Mouse (Mus musculus) ES-E14 (cell line): ENCODE data around the gene Nanos2. TPM values are rescaled to one million over a fixed set of nuclear protein-coding genes. Genes with fewer than 3 reads are reported as not detected.

Experiments used
- DNase-seq: peaks from one replicate; pipeline ENCODE4 v3.0.0-alpha.2; 2013; ENCODE audit warnings: low read depth, low spot score
- H3K27ac ChIP-seq: 2 replicates; pipeline ENCODE4 v1.5.1; 2012; ENCODE audit warnings: low read depth, mild to moderate bottlenecking, low read length, moderate library complexity, mixed read lengths; ENCODE audit not compliant: poor library complexity, insufficient read depth, severe bottlenecking
- H3K36me3 ChIP-seq: 2 replicates; pipeline ENCODE4 v1.6.1; 2012; ENCODE audit warnings: mild to moderate bottlenecking, low read length, moderate library complexity, mixed read lengths; ENCODE audit not compliant: control insufficient read depth, poor library complexity, insufficient read depth, severe bottlenecking
- H3K4me1 ChIP-seq, 2 experiments: fragments of 150-350 bp in 1 of 2; sonication (generic) in 1 of 2; 2 replicates each; pipeline ENCODE4 v1.6.1; 2012; ENCODE audit warnings: low read length in 2 of 2, mild to moderate bottlenecking in 1 of 2, mixed read lengths in 1 of 2; ENCODE audit not compliant: control insufficient read depth in 2 of 2, insufficient read depth in 2 of 2, poor library complexity in 1 of 2
- H3K4me3 ChIP-seq, 2 experiments: fragments of 150-350 bp in 1 of 2; sonication (generic) in 1 of 2; 2 replicates each; pipeline ENCODE4 v1.5.1; 2012; ENCODE audit warnings: low read length in 2 of 2, low read depth in 1 of 2, mild to moderate bottlenecking in 1 of 2, mixed read lengths in 1 of 2; ENCODE audit not compliant: insufficient read depth in 1 of 2, poor library complexity in 1 of 2, severe bottlenecking in 1 of 2
- H3K9ac ChIP-seq: 2 replicates; pipeline ENCODE4 v1.6.1; 2012; ENCODE audit warnings: low read depth, mild to moderate bottlenecking, low read length, mixed read lengths; ENCODE audit not compliant: poor library complexity, insufficient read depth, severe bottlenecking
- H3K9me3 ChIP-seq: fragments of 150-350 bp; sonication (generic); 2 replicates; pipeline ENCODE4 v1.6.1; 2012; ENCODE audit warnings: low read depth, mild to moderate bottlenecking, low read length; ENCODE audit not compliant: control insufficient read depth, insufficient read depth
- CHD2 ChIP-seq: IDR thresholded peaks from 2 replicates; pipeline ENCODE4 v1.6.1; 2014; ENCODE audit warnings: mild to moderate bottlenecking, low read depth, low read length, inconsistent platforms
- HCFC1 ChIP-seq: IDR thresholded peaks from 2 replicates; pipeline ENCODE4 v1.6.1; 2012; ENCODE audit warnings: low read length, inconsistent platforms, borderline replicate concordance; ENCODE audit not compliant: insufficient read depth
- MAFK ChIP-seq: IDR thresholded peaks from 2 replicates; pipeline ENCODE4 v1.6.1; 2014; ENCODE audit warnings: mild to moderate bottlenecking, low read depth, low read length, inconsistent platforms; ENCODE audit not compliant: insufficient read depth
- ZC3H11A ChIP-seq: IDR thresholded peaks from 2 replicates; pipeline ENCODE4 v1.6.1; 2012; ENCODE audit warnings: low read depth, mild to moderate bottlenecking, inconsistent platforms, low read length, borderline replicate concordance
- ZNF384 ChIP-seq: IDR thresholded peaks from 2 replicates; pipeline ENCODE4 v1.6.1; 2012; ENCODE audit warnings: low read depth, low read length, inconsistent platforms
- in situ Hi-C, 2 experiments: fragments of 600-800 bp; cut with MboI; formaldehyde crosslinking; loops; one replicate each; pipeline ENCODE4 v1.15.1; 2025; ENCODE audit warnings: low sequenced_read_pairs in 2 of 2, inconsistent platforms in 1 of 2; ENCODE audit not compliant: unreplicated experiment in 2 of 2
- total RNA-seq: library from RNA; depleted of rRNA; stranded (reverse); fragments of 300-350 nt; gene quantifications from 2 replicates; pipeline ENCODE4 v1.2.3, GENCODE M21; 2012

Gene Nanos2
- total RNA-seq, 1 experiment, result not detected

DNA sequence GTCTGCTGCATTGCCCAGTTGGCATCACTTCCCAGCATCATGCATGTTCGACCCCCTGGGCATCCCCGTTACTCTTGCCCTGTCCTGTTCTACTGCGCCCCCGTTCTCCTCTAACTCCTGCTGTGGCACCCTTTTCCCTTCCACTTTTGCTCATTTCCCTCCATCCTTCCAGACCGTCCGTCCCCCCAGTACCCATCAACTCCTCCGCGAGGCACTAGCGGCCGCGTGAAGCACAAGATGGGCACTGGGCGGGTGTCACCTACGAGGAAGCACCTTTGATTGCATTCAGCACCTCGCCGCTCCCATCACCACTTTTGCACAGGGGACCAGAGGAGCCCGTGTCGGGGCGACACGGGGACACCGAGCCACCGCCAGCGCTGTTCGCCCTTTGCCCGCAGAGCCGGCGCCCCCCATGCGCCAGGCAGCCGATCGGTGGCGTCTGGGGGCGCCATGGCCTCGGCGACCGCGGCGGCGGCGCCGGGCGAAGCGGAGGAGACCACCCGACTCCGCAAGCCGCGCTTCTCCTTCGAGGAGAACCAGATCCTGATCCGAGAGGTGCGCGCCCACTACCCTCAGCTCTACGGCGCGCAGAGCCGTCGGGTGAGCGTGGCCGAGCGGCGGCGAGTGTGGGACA, 4.6 kb downstream of the Nanos2 start:
- H3K4me3 ChIP-seq, result peak overlapping the region; percentile 59 to 70
- peaks cover 0 to 3% of the 10 kb centered on the region in 2 experiments; a peak in 1 of 4 replicates for H3K4me1 ChIP-seq
- peak overlapping the region; percentile 44 for H3K9ac ChIP-seq
- DNase-seq, result no peak
- in situ Hi-C loops, result no loop called here
- TF ChIP-seq ZNF384 (no peak), MAFK (no peak), HCFC1 (no peak), CHD2 (no peak), ZC3H11A (no peak)
- H3K9me3 ChIP-seq, result no peaks in the 10 kb centered on the region
- H3K36me3 ChIP-seq, result no peaks in the 10 kb centered on the region
- H3K27ac ChIP-seq, result no peak overlapping the region

- H3K4me3 ChIP-seq, result peak overlapping the region; percentile 59 to 70
- in situ Hi-C loops, result no loop called here
Observed at GRCm38 (mm10) chr7:18992294-18992675, 5.1 kb downstream of the Nanos2 start.

DNA sequence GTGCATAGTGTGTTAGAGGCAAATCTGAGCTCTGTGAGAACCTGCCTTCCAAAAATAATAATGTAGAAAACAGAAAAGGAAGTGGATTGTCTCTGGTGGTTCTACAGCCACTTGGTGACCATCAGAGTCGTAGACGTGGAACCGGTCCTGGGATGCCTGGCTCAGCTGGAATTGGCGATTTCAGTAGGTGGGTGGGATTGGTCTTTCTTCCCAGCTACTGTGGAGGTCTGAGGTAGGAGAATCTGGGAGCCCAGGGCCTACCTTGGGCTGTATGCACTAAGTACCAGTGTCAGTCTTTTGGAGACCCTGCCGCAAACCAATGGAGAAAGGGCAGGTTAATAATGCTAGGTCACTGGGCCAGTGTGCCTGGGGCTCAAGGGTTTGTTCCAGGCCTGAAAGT, 5.8 kb downstream of the Nanos2 start:
- in situ Hi-C loops, result no loop called here
- Histone ChIP-seq H3K4me3 (no peak overlapping the region), H3K27ac (no peak overlapping the region)

More at GRCm38 (mm10) chr7:18992294-18992675, 5.1 kb downstream of the Nanos2 start:
- no peaks in the 10 kb centered on the region for H3K9me3 ChIP-seq
- peak overlapping the region; percentile 44 for H3K9ac ChIP-seq
- H3K27ac ChIP-seq, result no peak overlapping the region
- no peaks in the 10 kb centered on the region for H3K36me3 ChIP-seq
- no peak for TF ChIP-seq ZNF384
- TF ChIP-seq CHD2, result no peak
- TF ChIP-seq HCFC1, result no peak
- no peak for TF ChIP-seq ZC3H11A
- TF ChIP-seq MAFK, result no peak
- H3K4me1 ChIP-seq, result peaks cover 0 to 3% of the 10 kb centered on the region in 2 experiments; a peak in 1 of 4 replicates
- no peak for DNase-seq

GRCm38 (mm10) chr7:18998835-18999234, 11.6 kb downstream of the Nanos2 start:
- Histone ChIP-seq H3K4me1 (peaks cover 0 to 8% of the 10 kb centered on the region in 2 experiments; a peak in 2 of 4 replicates), H3K4me3 (no peak overlapping the region), H3K9me3 (no peaks in the 10 kb centered on the region), H3K9ac (no peak overlapping the region), H3K36me3 (no peaks in the 10 kb centered on the region; the same call in 1 of the 2 replicates), H3K27ac (no peak overlapping the region)
- in situ Hi-C loops, result no loop called here
- DNase-seq, result no peak
- TF ChIP-seq CHD2, result no peak
- TF ChIP-seq HCFC1, result no peak
- TF ChIP-seq ZC3H11A, result no peak

More for the DNA sequence above, 5.8 kb downstream of the Nanos2 start:
- no peaks in the 10 kb centered on the region; the same call in 1 of the 2 replicates for H3K36me3 ChIP-seq
- no peak for DNase-seq
- no peak overlapping the region for H3K9ac ChIP-seq
- no peaks in the 10 kb centered on the region for H3K9me3 ChIP-seq
- H3K4me1 ChIP-seq, result peaks cover 0 to 3% of the 10 kb centered on the region in 2 experiments; a peak in 1 of 4 replicates
- TF ChIP-seq CHD2 (no peak), ZNF384 (no peak), HCFC1 (no peak), MAFK (no peak), ZC3H11A (no peak)

DNA sequence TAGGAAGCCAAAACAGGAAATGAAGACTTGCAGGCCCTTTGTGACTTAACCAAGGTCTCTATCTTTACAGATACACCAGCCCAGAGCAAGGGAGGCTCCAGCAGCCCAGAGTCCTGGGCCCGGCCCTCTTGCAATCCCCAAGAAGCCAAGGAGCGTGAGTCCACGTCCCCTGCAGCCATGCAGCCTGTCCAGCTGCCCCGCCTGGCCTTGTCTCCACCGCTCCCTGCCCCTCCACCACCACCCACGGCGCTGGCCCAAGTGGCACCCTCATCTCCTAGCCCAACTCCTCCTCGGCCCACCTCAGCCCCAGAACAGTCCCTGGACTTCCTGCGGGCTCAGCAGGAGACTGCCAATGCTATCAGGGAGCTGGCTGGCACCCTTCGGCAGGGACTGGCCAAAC, 13.2 kb downstream of the Nanos2 start:
- H3K27ac ChIP-seq, result no peak overlapping the region
- peaks cover 3 to 8% of the 10 kb centered on the region in 2 experiments; a peak in 2 of 4 replicates for H3K4me1 ChIP-seq
- H3K9ac ChIP-seq, result peak overlapping the region; percentile 70
- no peak for TF ChIP-seq HCFC1
- no peaks in the 10 kb centered on the region for H3K9me3 ChIP-seq
- DNase-seq, result no peak
- peak overlapping the region; percentile 66 to 75; a peak in 3 of 4 replicates for H3K4me3 ChIP-seq
- H3K36me3 ChIP-seq, result peaks cover 4% of the 10 kb centered on the region; the same call in 1 of the 2 replicates
- in situ Hi-C loops, result no loop called here
